Mouse (Mus musculus) liver, embryonic 16.5 days (tissue): ENCODE results near the gene Tmem150c. TPM values are rescaled to one million over a fixed set of nuclear protein-coding genes. Genes with fewer than 3 reads are reported as not detected.

Experiments
- ATAC-seq: fragments of 200-750 bp; cut with Nextera tagmentation; 2 replicates; pipeline ENCODE4 v1.8.0; 2017; ENCODE audit warnings: low read depth, mild to moderate bottlenecking, moderate number of reproducible peaks, moderate library complexity
- H3K27ac ChIP-seq: fragments of 300-500 bp; sonication (generic); 2 replicates; pipeline ENCODE4 v1.5.1; 2014; ENCODE audit warnings: mild to moderate bottlenecking, low read length
- H3K27me3 ChIP-seq: fragments of 300-500 bp; sonication (generic); 2 replicates; pipeline ENCODE4 v1.6.1; 2014; ENCODE audit warnings: low read depth, low read length, mixed read lengths; ENCODE audit not compliant: control insufficient read depth, insufficient read depth
- H3K36me3 ChIP-seq: fragments of 300-500 bp; sonication (generic); 2 replicates; pipeline ENCODE4 v1.6.1; 2014; ENCODE audit warnings: mild to moderate bottlenecking; ENCODE audit not compliant: control insufficient read depth, insufficient read depth
- H3K4me1 ChIP-seq: fragments of 300-500 bp; sonication (generic); 2 replicates; pipeline ENCODE4 v1.6.1; 2014; ENCODE audit warnings: low read depth, low read length, mixed read lengths; ENCODE audit not compliant: control insufficient read depth
- H3K4me2 ChIP-seq: fragments of 300-500 bp; sonication (generic); 2 replicates; pipeline ENCODE4 v1.6.1; 2014; ENCODE audit warnings: low read depth, low read length, mixed read lengths
- H3K4me3 ChIP-seq: fragments of 300-500 bp; sonication (generic); 2 replicates; pipeline ENCODE4 v1.5.1; 2014; ENCODE audit warnings: low read depth, mild to moderate bottlenecking, low read length
- H3K9ac ChIP-seq: fragments of 300-500 bp; sonication (generic); 2 replicates; pipeline ENCODE4 v1.6.1; 2014; ENCODE audit warnings: low read depth, low read length
- H3K9me3 ChIP-seq: fragments of 300-500 bp; sonication (generic); replicated peaks from 2 replicates; pipeline ENCODE4 v1.6.1; 2016; ENCODE audit warnings: low read length; ENCODE audit not compliant: control insufficient read depth
- WGBS: fragments of 180-500 bp; shearing (Covaris S2); extraction: QIAGEN DNeasy Blood & Tissue Kit; methylation state at CpG from one replicate; pipeline ENCODE4 v1.1.7; 2014; ENCODE audit not compliant: insufficient replicate concordance; 5-methylcytosine and 5-hydroxymethylcytosine counted together
- polyA plus RNA-seq: library from polyadenylated mRNA; unstranded; fragments of >200 nt; fragmentation: Nextera tagmentation; extraction: Ambion mirVana; gene quantifications from 2 replicates; pipeline ENCODE4 v1.2.1, GENCODE M21; 2015

The Tmem150c gene
- polyA plus RNA-seq, 1 experiment from 2014 or later, result 0.67 TPM

DNA sequence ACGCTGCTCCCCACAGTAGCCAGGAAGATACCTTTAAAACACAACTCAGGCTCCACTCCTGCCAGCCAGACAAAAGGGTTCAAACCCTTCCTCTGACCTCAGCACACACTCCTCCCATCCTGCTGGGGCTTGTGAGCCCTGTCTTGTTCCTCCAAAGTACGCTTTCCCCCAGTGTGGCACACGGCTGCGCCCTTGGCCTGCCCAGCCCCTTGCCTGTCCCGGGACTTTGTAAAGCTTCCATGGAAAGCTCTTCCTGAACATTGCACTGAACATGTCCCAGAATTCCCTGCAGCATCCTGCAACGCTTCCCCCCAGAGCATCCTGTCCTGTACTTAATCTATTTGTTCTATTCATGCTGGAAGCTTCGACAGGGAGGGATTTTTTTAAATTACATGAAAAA is 38.4 kb downstream of the Tmem150c start:
- Histone ChIP-seq H3K36me3 (no peaks in the 10 kb centered on the region), H3K4me1 (no peaks in the 10 kb centered on the region), H3K27me3 (peaks cover 4% of the 10 kb centered on the region; the same call in 1 of the 2 replicates), H3K4me2 (no peak overlapping the region), H3K9ac (no peak overlapping the region), H3K9me3 (no peaks in the 10 kb centered on the region), H3K4me3 (no peak overlapping the region), H3K27ac (no peak overlapping the region)
- WGBS, result 48% methylated on average over 7 of the region's 7 CpGs
- no peak for ATAC-seq

DNA sequence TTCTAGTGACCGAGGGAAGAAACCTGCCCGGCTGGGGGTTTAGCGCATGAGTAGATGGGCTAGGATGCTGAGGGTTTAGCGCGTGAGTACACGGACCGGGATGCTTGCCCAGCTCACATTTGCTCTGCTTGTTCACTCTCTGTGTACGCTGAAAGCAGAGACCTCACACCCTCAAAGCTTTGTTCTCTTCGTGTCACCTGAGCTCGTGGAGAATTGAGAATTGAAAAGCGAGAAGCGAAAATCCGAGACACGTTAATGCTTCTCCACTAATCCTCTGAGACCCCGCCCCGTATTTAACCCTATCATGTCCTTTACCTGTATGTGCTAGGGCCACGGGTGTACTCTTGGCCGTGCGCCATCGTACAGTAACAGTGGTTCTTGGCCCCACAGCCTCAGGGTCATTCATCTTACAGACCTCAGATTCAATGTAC is 38.9 kb downstream of the Tmem150c start:
- H3K4me1 ChIP-seq, result no peaks in the 10 kb centered on the region
- WGBS, result 6% methylated on average over 20 of the region's 20 CpGs
- no peaks in the 10 kb centered on the region for H3K9me3 ChIP-seq
- no peaks in the 10 kb centered on the region for H3K36me3 ChIP-seq
- H3K27me3 ChIP-seq, result peaks cover 4% of the 10 kb centered on the region; the same call in 1 of the 2 replicates
- H3K4me2 ChIP-seq, result no peak overlapping the region
- H3K4me3 ChIP-seq, result no peak overlapping the region
- H3K27ac ChIP-seq, result no peak overlapping the region
- no peak for ATAC-seq
- no peak overlapping the region for H3K9ac ChIP-seq

DNA sequence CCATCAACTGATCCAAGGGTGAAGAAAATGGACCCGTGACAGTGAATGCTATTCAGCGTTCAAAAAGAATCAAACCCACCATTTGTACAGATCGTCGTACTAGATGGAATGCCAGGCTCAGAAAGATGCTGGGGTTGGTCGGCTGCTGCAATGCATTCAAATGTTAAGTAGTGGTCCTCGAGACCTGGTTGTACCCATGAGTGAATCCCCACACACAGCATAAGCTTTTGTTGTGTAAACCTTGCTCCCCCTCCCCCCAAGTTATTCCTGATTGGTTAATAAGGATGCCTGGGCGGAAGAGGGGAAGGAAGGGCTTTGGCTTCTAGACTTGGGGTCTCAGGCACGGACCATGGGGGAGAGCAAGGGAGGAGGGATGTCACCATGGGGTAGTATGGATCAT is 40.3 kb downstream of the Tmem150c start:
- WGBS, result 48% methylated on average over 8 of the region's 8 CpGs
- Histone ChIP-seq H3K4me3 (no peak overlapping the region), H3K4me2 (no peak overlapping the region), H3K9ac (no peak overlapping the region), H3K4me1 (no peaks in the 10 kb centered on the region), H3K27ac (no peak overlapping the region), H3K9me3 (no peaks in the 10 kb centered on the region), H3K27me3 (peaks cover 4% of the 10 kb centered on the region; the same call in 1 of the 2 replicates), H3K36me3 (no peaks in the 10 kb centered on the region)
- no peak for ATAC-seq

DNA sequence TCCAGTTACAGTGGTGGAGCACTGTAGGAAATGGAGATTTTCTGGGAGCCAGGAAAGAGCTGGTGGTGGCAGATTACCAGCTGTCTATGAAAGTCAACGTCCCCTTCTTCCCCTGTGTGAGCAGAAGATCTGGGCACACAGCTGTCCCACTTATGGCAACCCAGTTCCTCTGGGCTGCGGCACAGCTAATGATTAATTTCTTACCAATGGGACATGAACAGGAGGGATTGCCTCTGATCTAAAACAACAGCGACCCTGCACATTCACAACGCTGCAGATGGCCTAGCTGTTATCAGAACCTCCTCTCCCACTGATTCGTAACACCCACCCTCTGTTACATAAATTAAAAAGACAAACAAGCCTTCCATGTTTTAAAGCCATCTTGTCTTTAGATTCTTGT is 46.2 kb downstream of the Tmem150c start:
- H3K4me1 ChIP-seq, result no peaks in the 10 kb centered on the region

DNA sequence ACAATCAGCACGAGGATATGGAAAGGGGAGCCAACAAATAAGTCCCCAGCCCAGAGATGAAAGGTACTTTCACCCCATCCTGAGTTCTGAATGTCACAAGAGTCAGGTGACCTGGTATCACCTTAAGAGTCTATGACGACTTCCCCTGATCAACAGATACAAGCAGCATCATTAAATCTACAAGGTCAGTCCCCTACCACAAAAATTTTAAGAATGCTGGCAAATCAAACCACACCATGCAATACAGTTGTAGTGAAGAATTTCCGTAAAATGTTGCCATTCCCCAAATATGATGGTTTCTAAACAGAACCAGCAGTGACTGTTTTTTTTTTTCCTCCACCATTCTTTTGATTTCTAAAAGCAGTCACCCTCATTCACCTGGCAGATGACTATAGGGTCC is 49.0 kb downstream of the Tmem150c start:
- no peak overlapping the region for H3K27ac ChIP-seq
- H3K4me3 ChIP-seq, result no peak overlapping the region
- 47% methylated on average over 3 of the region's 3 CpGs for WGBS
- no peaks in the 10 kb centered on the region for H3K36me3 ChIP-seq
- H3K9ac ChIP-seq, result no peak overlapping the region
- ATAC-seq, result no peak
- no peaks in the 10 kb centered on the region for H3K9me3 ChIP-seq
- no peaks in the 10 kb centered on the region for H3K27me3 ChIP-seq
- H3K4me1 ChIP-seq, result no peaks in the 10 kb centered on the region
- H3K4me2 ChIP-seq, result no peak overlapping the region

More for the DNA sequence above, 46.2 kb downstream of the Tmem150c start:
- no peak overlapping the region for H3K4me2 ChIP-seq
- no peaks in the 10 kb centered on the region for H3K27me3 ChIP-seq
- no peak for ATAC-seq
- no peak overlapping the region for H3K4me3 ChIP-seq
- no peaks in the 10 kb centered on the region for H3K36me3 ChIP-seq
- H3K27ac ChIP-seq, result no peak overlapping the region
- H3K9me3 ChIP-seq, result no peaks in the 10 kb centered on the region
- WGBS, result 34% methylated on average over 5 of the region's 5 CpGs
- no peak overlapping the region for H3K9ac ChIP-seq

DNA sequence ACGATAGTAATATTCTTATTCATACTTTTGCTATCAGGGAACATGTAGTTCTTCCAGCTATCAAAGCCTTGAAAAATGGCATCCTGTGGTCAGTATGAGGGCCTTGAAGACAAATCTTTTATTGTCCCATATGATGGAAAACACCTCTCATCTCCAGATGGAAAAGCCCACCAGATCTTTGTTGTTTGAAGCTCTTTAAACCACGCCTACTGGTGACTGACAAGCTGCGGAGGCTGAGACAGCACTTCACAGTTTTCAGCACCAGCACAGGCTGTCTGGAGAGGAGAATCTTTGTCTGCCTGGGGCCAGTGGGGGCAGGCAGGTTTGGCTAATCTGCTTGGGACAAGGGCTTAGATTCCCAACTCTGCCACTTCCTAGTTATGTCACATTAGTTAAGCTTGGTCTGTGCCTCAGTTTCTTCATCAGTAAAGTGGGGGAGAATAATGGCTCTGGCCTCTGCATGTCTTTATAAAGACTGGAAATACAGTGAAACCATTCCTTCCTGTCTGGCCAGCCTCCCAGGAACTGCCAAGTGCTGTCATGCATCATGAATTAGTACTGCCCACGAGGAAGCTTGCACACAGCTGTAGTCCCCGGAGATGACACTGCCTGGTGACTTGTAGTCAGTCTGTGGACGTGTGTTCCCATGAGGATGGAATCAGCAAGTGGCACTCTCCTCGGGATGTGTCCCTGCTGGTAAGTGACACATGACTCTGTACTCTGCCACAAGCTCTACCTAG is 49.9 kb downstream of the Tmem150c start:
- H3K27ac ChIP-seq, result no peak overlapping the region
- no peaks in the 10 kb centered on the region for H3K9me3 ChIP-seq
- H3K4me3 ChIP-seq, result no peak overlapping the region
- H3K4me2 ChIP-seq, result no peak overlapping the region
- H3K4me1 ChIP-seq, result no peaks in the 10 kb centered on the region
- H3K27me3 ChIP-seq, result no peaks in the 10 kb centered on the region
- H3K9ac ChIP-seq, result no peak overlapping the region
- no peak for ATAC-seq
- WGBS, result 38% methylated on average over 7 of the region's 7 CpGs
- H3K36me3 ChIP-seq, result no peaks in the 10 kb centered on the region

DNA sequence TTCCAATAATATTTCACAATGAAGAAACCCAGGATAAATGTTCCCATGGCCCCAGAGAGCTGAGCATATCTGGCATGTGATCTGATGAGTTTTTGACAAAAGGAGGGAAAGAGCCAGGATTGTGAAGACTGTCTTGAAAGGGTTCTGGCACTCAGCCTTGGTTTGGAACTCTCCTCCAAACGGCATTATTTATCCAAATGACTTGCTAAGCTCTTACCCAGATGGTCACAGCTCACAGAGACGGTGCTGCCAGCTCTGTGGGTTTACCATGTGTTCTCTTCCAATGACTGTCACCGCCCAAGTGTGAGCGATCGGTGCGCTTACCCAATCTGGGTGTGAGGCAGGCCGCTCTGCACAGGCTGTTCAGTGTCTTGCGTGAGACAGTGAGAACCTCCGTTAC is 50.7 kb downstream of the Tmem150c start:
- H3K4me3 ChIP-seq, result no peak overlapping the region
- H3K27me3 ChIP-seq, result no peaks in the 10 kb centered on the region
- no peak overlapping the region for H3K9ac ChIP-seq
- no peak overlapping the region for H3K4me2 ChIP-seq
- no peaks in the 10 kb centered on the region for H3K9me3 ChIP-seq
- no peak overlapping the region for H3K27ac ChIP-seq
- no peaks in the 10 kb centered on the region for H3K4me1 ChIP-seq
- ATAC-seq, result no peak
- WGBS, result 76% methylated on average over 9 of the region's 9 CpGs
- no peaks in the 10 kb centered on the region for H3K36me3 ChIP-seq

DNA sequence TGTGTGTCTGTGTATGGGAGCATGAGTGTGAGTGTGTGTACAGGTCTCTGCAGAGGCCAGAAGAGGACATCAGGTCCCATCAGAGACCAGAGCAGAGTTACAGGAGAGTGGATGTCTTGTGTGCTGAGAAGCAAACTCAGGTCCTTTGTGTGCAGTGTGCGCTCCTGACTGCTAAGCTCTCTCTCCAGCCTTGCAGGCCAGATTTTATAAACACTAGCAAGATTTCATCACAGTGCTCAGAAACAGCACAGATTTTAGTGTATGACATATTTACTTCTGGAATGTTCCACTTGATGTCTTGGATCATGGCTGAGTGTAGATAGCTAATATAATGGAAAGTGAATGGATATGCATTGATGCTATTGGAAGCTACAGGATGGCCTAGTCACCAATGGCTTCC is 57.2 kb downstream of the Tmem150c start:
- H3K9ac ChIP-seq, result no peak overlapping the region
- no peaks in the 10 kb centered on the region for H3K9me3 ChIP-seq
- no peak for ATAC-seq
- no peak overlapping the region for H3K27ac ChIP-seq
- H3K36me3 ChIP-seq, result no peaks in the 10 kb centered on the region
- H3K27me3 ChIP-seq, result no peaks in the 10 kb centered on the region
- no peak overlapping the region for H3K4me2 ChIP-seq
- WGBS, result 72% methylated on average over 1 of the region's 1 CpGs
- no peaks in the 10 kb centered on the region for H3K4me1 ChIP-seq
- H3K4me3 ChIP-seq, result no peak overlapping the region

DNA sequence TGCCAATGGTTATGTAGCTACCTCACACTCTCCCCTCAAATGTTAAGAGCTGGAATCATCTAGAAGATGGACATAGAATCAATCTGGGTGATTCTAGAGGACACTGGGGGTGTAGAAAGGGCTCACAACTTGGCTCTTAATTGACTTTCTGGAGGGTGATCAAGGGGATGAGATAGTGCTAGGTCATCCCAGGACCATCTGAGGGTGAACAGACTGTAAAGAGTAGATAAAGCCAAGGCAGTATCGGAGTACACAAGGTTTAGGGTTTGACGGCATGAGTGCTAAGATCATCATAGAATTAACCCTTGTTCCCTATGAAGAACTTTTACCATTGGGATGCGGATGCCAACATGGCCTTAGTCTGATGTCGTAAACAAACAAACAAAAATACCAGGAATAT is 61.6 kb downstream of the Tmem150c start:
- H3K27me3 ChIP-seq, result no peaks in the 10 kb centered on the region
- WGBS, result 59% methylated on average over 4 of the region's 4 CpGs
- H3K4me1 ChIP-seq, result no peaks in the 10 kb centered on the region
- H3K9me3 ChIP-seq, result no peaks in the 10 kb centered on the region
- no peak overlapping the region for H3K4me3 ChIP-seq
- no peak overlapping the region for H3K27ac ChIP-seq
- H3K4me2 ChIP-seq, result no peak overlapping the region
- no peak overlapping the region for H3K9ac ChIP-seq
- no peaks in the 10 kb centered on the region for H3K36me3 ChIP-seq
- no peak for ATAC-seq
